Mouse (Mus musculus): ENCODE data around the gene Frem1. TPM values are rescaled to one million over a fixed set of nuclear protein-coding genes. Genes with fewer than 3 reads are reported as not detected.

The Frem1 gene
- polyA plus RNA-seq (2012; rRNA removed), result 1.5 and 2.2 TPM in 2 replicates

GRCm38 (mm10) chr4:83051634-83052577, at the start of gene Frem1:
TSS of gene Frem1 (minus strand) at chr4:83052339.
- H3K4me1 ChIP-seq (ENCODE audit: control insufficient read depth, insufficient read depth, low read length), result no peaks in the 10 kb centered on the region
- no peak for TF ChIP-seq POLR2A (IDR thresholded peaks at IDR 0.05; ENCODE audit: extremely low read depth, insufficient read depth, low read length)
- TF ChIP-seq CTCF (IDR thresholded peaks at IDR 0.05; ENCODE audit: extremely low read depth, insufficient read depth, low read length), result no peak
- H3K4me3 ChIP-seq (ENCODE audit: insufficient read depth, low read length), result no peak within 1 kb of the TSS
- H3K27ac ChIP-seq (ENCODE audit: insufficient read depth, low read length), result no peak within 1 kb of the TSS

GRCm38 (mm10) chr4:83099025-83099424, 46.9 kb upstream of the Frem1 start:
- H3K27ac ChIP-seq (ENCODE audit: insufficient read depth, low read length), result no peak overlapping the region
- TF ChIP-seq POLR2A (IDR thresholded peaks at IDR 0.05; ENCODE audit: extremely low read depth, insufficient read depth, low read length) (no peak), CTCF (IDR thresholded peaks at IDR 0.05; ENCODE audit: extremely low read depth, insufficient read depth, low read length) (no peak)
- H3K4me3 ChIP-seq (ENCODE audit: insufficient read depth, low read length), result no peak overlapping the region
- H3K4me1 ChIP-seq (ENCODE audit: control insufficient read depth, insufficient read depth, low read length), result no peaks in the 10 kb centered on the region

GRCm38 (mm10) chr4:83093941-83094340, 41.8 kb upstream of the Frem1 start:
- Histone ChIP-seq H3K27ac (ENCODE audit: insufficient read depth, low read length) (no peak overlapping the region), H3K4me1 (ENCODE audit: control insufficient read depth, insufficient read depth, low read length) (no peaks in the 10 kb centered on the region), H3K4me3 (ENCODE audit: insufficient read depth, low read length) (no peak overlapping the region)
- TF ChIP-seq POLR2A (IDR thresholded peaks at IDR 0.05; ENCODE audit: extremely low read depth, insufficient read depth, low read length), result no peak
- TF ChIP-seq CTCF (IDR thresholded peaks at IDR 0.05; ENCODE audit: extremely low read depth, insufficient read depth, low read length), result no peak

GRCm38 (mm10) chr4:83090691-83091448, 38.7 kb upstream of the Frem1 start:
- H3K27ac ChIP-seq (ENCODE audit: insufficient read depth, low read length), result no peak overlapping the region
- H3K4me3 ChIP-seq (ENCODE audit: insufficient read depth, low read length), result no peak overlapping the region
- H3K4me1 ChIP-seq (ENCODE audit: control insufficient read depth, insufficient read depth, low read length), result no peaks in the 10 kb centered on the region
- TF ChIP-seq POLR2A (IDR thresholded peaks at IDR 0.05; ENCODE audit: extremely low read depth, insufficient read depth, low read length) (no peak), CTCF (IDR thresholded peaks at IDR 0.05; ENCODE audit: extremely low read depth, insufficient read depth, low read length) (no peak)

GRCm38 (mm10) chr4:83080364-83081174, 28.4 kb upstream of the Frem1 start:
- Histone ChIP-seq H3K27ac (ENCODE audit: insufficient read depth, low read length) (no peak overlapping the region), H3K4me1 (ENCODE audit: control insufficient read depth, insufficient read depth, low read length) (no peaks in the 10 kb centered on the region), H3K4me3 (ENCODE audit: insufficient read depth, low read length) (no peak overlapping the region)
- TF ChIP-seq CTCF (IDR thresholded peaks at IDR 0.05; ENCODE audit: extremely low read depth, insufficient read depth, low read length) (no peak), POLR2A (IDR thresholded peaks at IDR 0.05; ENCODE audit: extremely low read depth, insufficient read depth, low read length) (no peak)

GRCm38 (mm10) chr4:83064191-83064590, 12.1 kb upstream of the Frem1 start:
- Histone ChIP-seq H3K4me3 (ENCODE audit: insufficient read depth, low read length) (no peak overlapping the region), H3K27ac (ENCODE audit: insufficient read depth, low read length) (no peak overlapping the region), H3K4me1 (ENCODE audit: control insufficient read depth, insufficient read depth, low read length) (no peaks in the 10 kb centered on the region)
- TF ChIP-seq CTCF (IDR thresholded peaks at IDR 0.05; ENCODE audit: extremely low read depth, insufficient read depth, low read length) (no peak), POLR2A (IDR thresholded peaks at IDR 0.05; ENCODE audit: extremely low read depth, insufficient read depth, low read length) (no peak)

- Histone ChIP-seq H3K27ac (ENCODE audit: insufficient read depth, low read length) (no peak overlapping the region), H3K4me3 (ENCODE audit: insufficient read depth, low read length) (no peak overlapping the region), H3K4me1 (ENCODE audit: control insufficient read depth, insufficient read depth, low read length) (no peaks in the 10 kb centered on the region)
- no peak for TF ChIP-seq POLR2A (IDR thresholded peaks at IDR 0.05; ENCODE audit: extremely low read depth, insufficient read depth, low read length)
- TF ChIP-seq CTCF (IDR thresholded peaks at IDR 0.05; ENCODE audit: extremely low read depth, insufficient read depth, low read length), result no peak
Measured at GRCm38 (mm10) chr4:83061564-83061963, 9.4 kb upstream of the Frem1 start.

GRCm38 (mm10) chr4:83058617-83059016, 6.5 kb upstream of the Frem1 start:
- no peaks in the 10 kb centered on the region for H3K4me1 ChIP-seq (ENCODE audit: control insufficient read depth, insufficient read depth, low read length)
- no peak for TF ChIP-seq POLR2A (IDR thresholded peaks at IDR 0.05; ENCODE audit: extremely low read depth, insufficient read depth, low read length)

GRCm38 (mm10) chr4:83058182-83058581, 6.0 kb upstream of the Frem1 start:
- no peak overlapping the region for H3K27ac ChIP-seq (ENCODE audit: insufficient read depth, low read length)
- no peaks in the 10 kb centered on the region for H3K4me1 ChIP-seq (ENCODE audit: control insufficient read depth, insufficient read depth, low read length)
- no peak for TF ChIP-seq CTCF (IDR thresholded peaks at IDR 0.05; ENCODE audit: extremely low read depth, insufficient read depth, low read length)
- no peak for TF ChIP-seq POLR2A (IDR thresholded peaks at IDR 0.05; ENCODE audit: extremely low read depth, insufficient read depth, low read length)
- no peak overlapping the region for H3K4me3 ChIP-seq (ENCODE audit: insufficient read depth, low read length)

More at GRCm38 (mm10) chr4:83058617-83059016, 6.5 kb upstream of the Frem1 start:
- no peak overlapping the region for H3K4me3 ChIP-seq (ENCODE audit: insufficient read depth, low read length)
- H3K27ac ChIP-seq (ENCODE audit: insufficient read depth, low read length), result no peak overlapping the region
